Mouse (Mus musculus): ENCODE data around the gene Pear1. TPM values are rescaled to one million over a fixed set of nuclear protein-coding genes. Genes with fewer than 3 reads are reported as not detected.
"Not testable (repeated sequence)": the region's sequence is repeated elsewhere in the genome, so short reads cannot be mapped to it uniquely, and the experiment has no call there.

Pear1 gene
- 164 and 715 TPM in 2 replicates for polyA plus RNA-seq (2012; ENCODE audit: insufficient read depth, low replicate concordance)

DNA sequence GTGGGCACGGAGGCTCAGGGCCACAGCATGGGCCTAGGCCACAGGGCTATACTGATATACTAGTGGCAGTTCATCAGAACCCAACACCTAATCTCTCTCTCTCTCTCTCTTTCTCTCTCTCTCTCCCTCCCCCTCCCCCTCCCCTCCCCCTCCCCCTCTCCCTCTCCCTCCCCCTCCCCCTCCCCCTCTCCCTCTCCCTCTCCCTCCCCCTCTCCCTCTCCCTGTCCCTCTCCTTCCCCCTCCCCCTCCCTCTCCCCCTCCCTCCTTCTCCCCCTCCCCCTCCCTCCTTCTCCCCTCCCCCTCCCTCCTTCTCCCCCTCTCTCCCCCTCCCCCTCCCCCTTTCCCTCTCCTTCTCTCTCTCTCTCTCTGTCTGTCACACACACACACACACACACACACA is at the start of gene Pear1:
Gene Pear1 (minus strand): TSS at position 101 of the 400 bp plus-strand sequence.
- H3K4me1 ChIP-seq; H3K36me3 ChIP-seq (replicated peaks; ENCODE audit: low read length); H3K4me3 ChIP-seq (replicated peaks); H3K9me3 ChIP-seq: not testable (repeated sequence)
- H3K27me3 ChIP-seq (replicated peaks), result peaks cover 66% of the 10 kb centered on the region

DNA sequence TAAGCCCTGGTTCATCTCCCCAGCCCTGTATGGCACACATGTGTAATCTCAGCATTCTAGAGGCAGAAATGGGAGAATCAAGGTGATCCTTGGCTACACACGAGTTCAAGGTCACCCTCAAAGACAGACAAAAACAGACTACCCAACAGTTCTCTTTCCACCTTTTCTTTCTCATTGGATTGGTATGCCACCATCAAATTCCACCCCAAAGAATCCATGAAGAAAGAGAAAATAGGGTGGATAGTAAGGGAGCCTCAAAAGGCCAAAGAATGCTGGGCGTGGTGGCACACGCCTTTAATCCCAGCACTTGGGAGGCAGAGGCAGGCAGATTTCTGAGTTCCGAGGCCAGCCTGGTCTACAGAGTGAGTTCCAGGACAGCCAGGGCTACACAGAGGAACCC is 40.0 kb upstream of the Pear1 start:
- H3K9me3 ChIP-seq; H3K27me3 ChIP-seq (replicated peaks); H3K4me1 ChIP-seq; H3K4me3 ChIP-seq (replicated peaks): not testable (repeated sequence)
- peaks cover 91% of the 10 kb centered on the region for H3K36me3 ChIP-seq (replicated peaks; ENCODE audit: low read length)

DNA sequence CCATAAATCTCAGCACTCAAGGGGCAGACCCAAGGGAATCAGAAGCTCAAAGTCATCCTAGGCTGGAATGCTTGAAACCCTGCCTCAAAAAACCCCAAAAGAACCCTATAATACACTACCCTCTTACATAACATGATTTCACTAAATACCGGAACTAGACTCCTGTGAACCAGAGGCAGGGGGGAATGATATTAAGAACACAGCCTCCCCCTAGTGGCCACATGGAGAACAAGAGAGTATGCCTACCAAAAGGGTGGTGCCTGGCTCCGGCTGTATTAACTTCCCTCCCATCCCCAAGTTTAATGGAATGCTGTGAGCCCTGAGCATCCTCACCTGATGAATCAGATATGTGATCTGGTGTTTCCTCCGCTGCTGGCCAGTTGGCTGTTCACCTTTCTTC is 35.7 kb upstream of the Pear1 start:
- Histone ChIP-seq H3K27me3 (replicated peaks) (no peaks in the 10 kb centered on the region), H3K4me3 (replicated peaks) (no peak overlapping the region), H3K9me3 (0 out of 2 replicates have a peak, but pooled peaks cover 5% of the 10 kb centered on the region), H3K4me1 (peaks cover 12% of the 10 kb centered on the region), H3K36me3 (replicated peaks; ENCODE audit: low read length) (peaks cover 87% of the 10 kb centered on the region)
- TF ChIP-seq FLI1 (IDR thresholded peaks at IDR 0.05; ENCODE audit: low read length) (no peak), GATA1 (IDR thresholded peaks at IDR 0.05; ENCODE audit: borderline replicate concordance, low read length) (no peak)

DNA sequence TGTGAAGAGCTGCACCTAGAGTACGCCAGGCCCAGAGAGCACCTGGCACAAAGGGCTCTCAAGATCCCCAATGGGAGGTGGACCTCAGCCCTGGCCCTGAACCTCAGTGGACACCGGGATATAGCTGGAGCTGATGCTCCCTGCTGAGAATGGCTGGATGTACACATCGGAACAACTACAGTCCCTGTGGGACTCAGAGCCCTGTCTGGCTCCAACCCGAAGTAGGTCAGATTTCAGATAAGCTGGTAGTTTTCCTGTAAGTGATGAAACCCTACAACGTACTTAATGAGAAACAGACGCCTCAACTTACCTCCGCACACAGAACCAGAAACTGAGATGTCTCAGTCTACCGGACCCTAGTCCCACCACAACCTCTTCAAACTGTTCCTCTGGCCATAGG is 33.6 kb upstream of the Pear1 start:
- TF ChIP-seq GATA1 (IDR thresholded peaks at IDR 0.05; ENCODE audit: borderline replicate concordance, low read length) (no peak), FLI1 (IDR thresholded peaks at IDR 0.05; ENCODE audit: low read length) (no peak)
- peaks cover 12% of the 10 kb centered on the region for H3K27me3 ChIP-seq (replicated peaks)
- no peak overlapping the region for H3K4me3 ChIP-seq (replicated peaks)
- H3K4me1 ChIP-seq, result peaks cover 19% of the 10 kb centered on the region
- 0 out of 2 replicates have a peak, but pooled peaks cover 5% of the 10 kb centered on the region for H3K9me3 ChIP-seq
- H3K36me3 ChIP-seq (replicated peaks; ENCODE audit: low read length), result peaks cover 70% of the 10 kb centered on the region

DNA sequence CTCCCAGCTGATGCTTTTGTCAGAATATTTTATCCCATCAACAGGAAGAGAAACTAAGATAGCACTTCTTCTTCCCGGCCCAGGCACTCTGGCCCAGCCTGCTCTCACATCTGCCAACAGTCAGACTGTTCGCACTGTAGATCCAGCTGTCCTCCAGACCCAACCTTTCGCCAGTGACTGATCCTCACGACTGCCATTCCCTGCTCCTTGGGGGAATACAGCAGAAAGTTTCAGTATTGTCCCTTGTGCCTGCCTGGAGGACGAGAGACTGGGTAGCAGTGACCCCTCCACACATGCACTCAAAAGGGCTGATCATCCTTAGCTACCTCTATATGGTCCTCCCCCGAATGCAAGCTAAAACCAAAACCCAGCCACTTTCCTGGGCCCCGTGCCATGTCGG is 31.8 kb upstream of the Pear1 start:
- Histone ChIP-seq H3K4me1 (peaks cover 19% of the 10 kb centered on the region), H3K4me3 (replicated peaks) (no peak overlapping the region), H3K27me3 (replicated peaks) (peaks cover 27% of the 10 kb centered on the region), H3K36me3 (replicated peaks; ENCODE audit: low read length) (peaks cover 54% of the 10 kb centered on the region), H3K9me3 (0 out of 2 replicates have a peak, but pooled peaks cover 5% of the 10 kb centered on the region)
- TF ChIP-seq FLI1 (IDR thresholded peaks at IDR 0.05; ENCODE audit: low read length), result no peak
- no peak for TF ChIP-seq GATA1 (IDR thresholded peaks at IDR 0.05; ENCODE audit: borderline replicate concordance, low read length)

DNA sequence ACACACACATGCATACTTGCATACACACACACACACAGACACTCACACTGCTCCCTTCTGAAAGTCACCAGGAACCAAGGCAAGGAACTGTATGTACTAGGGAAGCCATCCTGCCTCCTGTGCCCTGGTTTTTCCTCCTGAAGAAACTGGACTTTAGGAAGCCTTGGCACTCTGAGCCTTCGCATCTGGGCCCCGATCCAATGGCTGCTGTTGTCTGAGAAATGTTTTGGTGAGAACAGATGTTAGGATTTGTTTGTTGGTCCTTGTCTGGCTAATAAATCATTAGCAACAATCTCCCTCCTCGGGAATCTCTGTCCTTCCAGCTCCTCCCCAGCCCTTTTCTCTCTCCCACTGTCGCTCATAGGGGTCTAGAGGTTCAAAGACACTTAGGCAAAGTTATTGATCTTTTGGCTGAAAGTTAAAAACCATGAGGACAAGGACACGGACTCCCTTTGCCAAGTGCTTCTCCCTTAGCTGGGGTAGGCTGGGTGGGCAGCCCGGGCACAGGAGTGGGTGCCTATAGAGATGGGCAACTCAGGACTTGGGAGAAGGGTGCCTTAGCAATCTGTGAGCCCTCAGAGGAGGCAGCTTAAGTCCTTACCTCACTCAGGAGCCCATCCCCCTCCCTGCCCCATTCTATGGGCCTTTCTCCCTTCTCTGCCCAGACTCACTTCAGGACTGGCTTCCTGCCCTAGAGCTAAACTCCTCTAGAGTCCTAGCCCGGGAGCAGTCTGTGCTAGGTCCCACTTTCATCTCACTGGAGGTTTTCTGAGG is 30.9 kb upstream of the Pear1 start:
- TF ChIP-seq GATA1 (IDR thresholded peaks at IDR 0.05; ENCODE audit: borderline replicate concordance, low read length) (no peak), FLI1 (IDR thresholded peaks at IDR 0.05; ENCODE audit: low read length) (no peak)
- Histone ChIP-seq H3K27me3 (replicated peaks) (peaks cover 36% of the 10 kb centered on the region), H3K9me3 (0 out of 2 replicates have a peak, but pooled peaks cover 5% of the 10 kb centered on the region), H3K4me1 (peaks cover 19% of the 10 kb centered on the region), H3K36me3 (replicated peaks; ENCODE audit: low read length) (peaks cover 45% of the 10 kb centered on the region), H3K4me3 (replicated peaks) (no peak overlapping the region)

DNA sequence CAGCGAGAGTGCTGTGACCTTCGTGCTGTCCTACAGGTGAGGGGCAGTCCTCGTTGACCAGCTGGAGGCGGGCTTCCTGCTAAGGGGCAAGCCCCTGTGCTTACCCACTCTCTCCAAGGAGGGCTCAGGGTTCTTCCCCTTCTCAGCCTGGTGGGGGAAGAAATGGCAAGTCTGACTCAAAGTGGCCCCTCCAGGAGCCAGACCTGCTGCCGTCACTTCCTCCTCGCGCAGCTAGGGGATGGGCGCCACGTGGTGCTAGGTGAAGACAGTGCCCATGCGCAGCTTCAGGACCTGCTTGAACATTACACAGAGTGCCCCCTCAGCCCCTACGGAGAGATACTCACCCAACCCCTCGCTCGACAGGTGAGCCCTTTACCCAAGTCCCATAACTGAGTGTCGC is 25.0 kb upstream of the Pear1 start:
- Histone ChIP-seq H3K4me1 (peaks cover 24% of the 10 kb centered on the region), H3K36me3 (replicated peaks; ENCODE audit: low read length) (no peaks in the 10 kb centered on the region), H3K27me3 (replicated peaks) (peaks cover 76% of the 10 kb centered on the region), H3K4me3 (replicated peaks) (no peak overlapping the region), H3K9me3 (0 out of 2 replicates have a peak, but pooled peaks cover 3% of the 10 kb centered on the region)
- TF ChIP-seq FLI1 (IDR thresholded peaks at IDR 0.05; ENCODE audit: low read length) (no peak), GATA1 (IDR thresholded peaks at IDR 0.05; ENCODE audit: borderline replicate concordance, low read length) (no peak)

DNA sequence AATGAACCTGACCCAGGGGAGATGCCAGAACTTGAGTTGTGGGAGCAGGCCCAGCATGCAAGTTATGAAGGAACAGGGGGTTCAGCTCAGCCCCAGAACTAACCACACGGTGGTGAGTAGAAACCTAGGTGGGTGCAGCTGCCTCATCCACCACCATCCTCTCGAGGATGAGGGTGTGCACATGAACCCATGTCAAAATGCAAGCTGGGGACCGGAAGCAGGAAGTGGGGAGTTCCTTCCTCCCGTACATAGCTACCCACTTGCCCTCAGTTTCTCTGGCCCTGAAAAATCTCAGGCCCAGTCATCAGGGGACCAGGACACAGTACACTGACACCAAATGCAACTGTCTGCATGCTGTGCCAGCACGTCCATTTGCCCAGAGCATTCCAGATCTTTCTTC is 23.6 kb upstream of the Pear1 start:
- Histone ChIP-seq H3K36me3 (replicated peaks; ENCODE audit: low read length) (no peaks in the 10 kb centered on the region), H3K4me1 (peaks cover 17% of the 10 kb centered on the region), H3K9me3 (0 out of 2 replicates have a peak, but pooled peaks cover 3% of the 10 kb centered on the region), H3K4me3 (replicated peaks) (no peak overlapping the region), H3K27me3 (replicated peaks) (peaks cover 65% of the 10 kb centered on the region)
- TF ChIP-seq GATA1 (IDR thresholded peaks at IDR 0.05; ENCODE audit: borderline replicate concordance, low read length), result no peak

DNA sequence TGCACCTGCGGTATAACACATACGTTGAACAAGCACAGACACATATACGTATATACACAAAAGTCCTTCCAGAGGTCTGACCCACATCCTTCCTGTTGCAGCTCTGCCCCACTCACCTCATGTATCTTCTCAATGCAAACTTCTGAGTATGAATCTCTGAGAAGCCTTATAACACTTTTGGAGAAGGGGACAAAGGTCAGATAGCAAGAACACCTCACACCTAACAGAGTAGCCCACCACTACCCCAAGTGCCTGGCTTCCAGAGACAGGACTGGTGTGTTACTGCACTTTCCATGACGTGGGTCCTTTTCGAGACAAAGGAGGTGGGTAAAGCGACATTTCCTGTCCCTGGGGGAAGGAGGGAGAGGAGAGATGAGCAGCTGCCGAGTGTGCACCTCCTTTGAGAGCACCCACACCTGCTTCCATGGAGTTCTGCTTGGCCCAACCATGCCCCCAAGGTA is 22.6 kb upstream of the Pear1 start, which contains the start of gene Sh2d2a:
Gene Sh2d2a (plus strand): TSS at position 106 of the 461 bp plus-strand sequence.
- Histone ChIP-seq H3K9me3 (0 out of 2 replicates have a peak, but pooled peaks cover 3% of the 10 kb centered on the region), H3K4me1 (peaks cover 17% of the 10 kb centered on the region), H3K4me3 (replicated peaks) (no peak within 1 kb of the TSS), H3K27me3 (replicated peaks) (peaks cover 58% of the 10 kb centered on the region), H3K36me3 (replicated peaks; ENCODE audit: low read length) (no peaks in the 10 kb centered on the region)
- TF ChIP-seq GATA1 (IDR thresholded peaks at IDR 0.05; ENCODE audit: borderline replicate concordance, low read length), result no peak
- no peak for TF ChIP-seq FLI1 (IDR thresholded peaks at IDR 0.05; ENCODE audit: low read length)

DNA sequence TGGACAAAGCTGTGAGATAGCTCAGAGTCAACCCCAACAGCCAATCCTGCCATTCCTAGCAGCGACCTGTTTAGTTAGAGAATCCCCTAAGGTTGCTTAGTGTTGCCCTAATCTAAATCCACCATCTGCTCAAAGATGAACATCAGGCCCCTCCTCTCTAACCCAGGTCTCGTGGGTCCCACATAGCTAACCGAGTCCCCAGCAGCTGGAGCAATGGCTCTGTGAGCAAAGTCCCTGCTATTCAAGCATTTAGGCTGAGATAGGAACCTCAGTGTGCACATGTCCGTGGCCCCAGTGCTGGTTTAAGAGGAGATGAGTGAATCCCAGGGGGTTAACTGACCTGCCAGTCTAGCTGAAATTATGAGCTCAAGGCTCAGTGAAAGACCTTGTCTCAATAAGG is 22.1 kb upstream of the Pear1 start:
- H3K27me3 ChIP-seq (replicated peaks), result peaks cover 54% of the 10 kb centered on the region
- H3K36me3 ChIP-seq (replicated peaks; ENCODE audit: low read length), result no peaks in the 10 kb centered on the region
- 0 out of 2 replicates have a peak, but pooled peaks cover 3% of the 10 kb centered on the region for H3K9me3 ChIP-seq
- TF ChIP-seq GATA1 (IDR thresholded peaks at IDR 0.05; ENCODE audit: borderline replicate concordance, low read length), result no peak
- TF ChIP-seq FLI1 (IDR thresholded peaks at IDR 0.05; ENCODE audit: low read length), result no peak
- H3K4me3 ChIP-seq (replicated peaks), result no peak overlapping the region
- H3K4me1 ChIP-seq, result peaks cover 17% of the 10 kb centered on the region

All from megakaryocyte, embryonic 14.5 days (primary cell).